Mouse (Mus musculus): Measurements from ENCODE around the gene Prdm11.
A peak's percentile ranks its signal among the peaks of the same experiment; 100 is the strongest.

Gene Prdm11

GRCm38 (mm10) chr2:93046509-93046835 lies 505 bp upstream of the Prdm11 start:
- DNase-seq (ENCODE audit: low read depth), result no peak

- DNase-seq (ENCODE audit: low read depth), result peak; percentile 97
Observed at GRCm38 (mm10) chr2:93045129-93045817, 694 bp downstream of the Prdm11 start.

- DNase-seq (ENCODE audit: low read depth), result no peak
Observed at GRCm38 (mm10) chr2:93043449-93044157, 2.4 kb downstream of the Prdm11 start.

GRCm38 (mm10) chr2:93041470-93041869 lies 4.5 kb downstream of the Prdm11 start:
- no peak for DNase-seq (ENCODE audit: low read depth)

GRCm38 (mm10) chr2:93040841-93041240 lies 5.1 kb downstream of the Prdm11 start:
- no peak for DNase-seq (ENCODE audit: low read depth)

- DNase-seq (ENCODE audit: low read depth), result no peak
Observed at GRCm38 (mm10) chr2:93039706-93040105, 6.3 kb downstream of the Prdm11 start.

- peak; percentile 14 for DNase-seq (ENCODE audit: low read depth)
Observed at GRCm38 (mm10) chr2:93039043-93039442, 6.9 kb downstream of the Prdm11 start.

- no peak for DNase-seq (ENCODE audit: low read depth)
Observed at GRCm38 (mm10) chr2:93035631-93036030, 10.3 kb downstream of the Prdm11 start.

GRCm38 (mm10) chr2:93032651-93033050 lies 13.3 kb downstream of the Prdm11 start:
- DNase-seq (ENCODE audit: low read depth), result no peak

GRCm38 (mm10) chr2:93032049-93032448 lies 13.9 kb downstream of the Prdm11 start:
- DNase-seq (ENCODE audit: low read depth), result no peak

- DNase-seq (ENCODE audit: low read depth), result no peak
Observed at GRCm38 (mm10) chr2:93031021-93031420, 14.9 kb downstream of the Prdm11 start.

GRCm38 (mm10) chr2:93030101-93030500 lies 15.9 kb downstream of the Prdm11 start:
- no peak for DNase-seq (ENCODE audit: low read depth)

- DNase-seq (ENCODE audit: low read depth), result no peak
Observed at GRCm38 (mm10) chr2:93029267-93030060, 16.5 kb downstream of the Prdm11 start.

GRCm38 (mm10) chr2:93028865-93029264 lies 17.1 kb downstream of the Prdm11 start:
- DNase-seq (ENCODE audit: low read depth), result no peak

GRCm38 (mm10) chr2:93027713-93028112 lies 18.3 kb downstream of the Prdm11 start:
- no peak for DNase-seq (ENCODE audit: low read depth)

- no peak for DNase-seq (ENCODE audit: low read depth)
Observed at GRCm38 (mm10) chr2:93024431-93024830, 21.5 kb downstream of the Prdm11 start.

GRCm38 (mm10) chr2:93018854-93019253 lies 27.1 kb downstream of the Prdm11 start:
- DNase-seq (ENCODE audit: low read depth), result peak; percentile 12

- no peak for DNase-seq (ENCODE audit: low read depth)
Observed at GRCm38 (mm10) chr2:93017151-93017550, 28.8 kb downstream of the Prdm11 start.

GRCm38 (mm10) chr2:93015041-93015440 lies 30.9 kb downstream of the Prdm11 start:
- no peak for DNase-seq (ENCODE audit: low read depth)

- DNase-seq (ENCODE audit: low read depth), result peak; percentile 72
Observed at GRCm38 (mm10) chr2:93014093-93014937, 31.7 kb downstream of the Prdm11 start.

GRCm38 (mm10) chr2:93013415-93014092 lies 32.4 kb downstream of the Prdm11 start:
- DNase-seq (ENCODE audit: low read depth), result no peak

Data from NIH3T3 (cell line).